Mouse (Mus musculus) forebrain, embryonic 13.5 days (tissue): ENCODE results near the gene Poc1a. TPM values are rescaled to one million over a fixed set of nuclear protein-coding genes. Genes with fewer than 3 reads are reported as not detected.

ENCODE experiments used
- ATAC-seq: fragments of 200-750 bp; cut with Nextera tagmentation; 2 replicates; pipeline ENCODE4 v1.8.0; 2017
- H3K27ac ChIP-seq: fragments of 300-500 bp; sonication (generic); 2 replicates; pipeline ENCODE4 v1.5.1; 2015; ENCODE audit warnings: inconsistent platforms, mild to moderate bottlenecking, moderate library complexity
- H3K27me3 ChIP-seq: fragments of 300-500 bp; sonication (generic); 2 replicates; pipeline ENCODE4 v1.6.1; 2015; ENCODE audit warnings: mild to moderate bottlenecking, inconsistent platforms
- H3K36me3 ChIP-seq: fragments of 300-500 bp; sonication (generic); 2 replicates; pipeline ENCODE4 v1.6.1; 2015; ENCODE audit warnings: mild to moderate bottlenecking, inconsistent platforms; ENCODE audit not compliant: poor library complexity, severe bottlenecking
- H3K4me1 ChIP-seq: fragments of 300-500 bp; sonication (generic); 2 replicates; pipeline ENCODE4 v1.6.1; 2015; ENCODE audit warnings: inconsistent platforms
- H3K4me2 ChIP-seq: fragments of 300-500 bp; sonication (generic); 2 replicates; pipeline ENCODE4 v1.6.1; 2015; ENCODE audit warnings: inconsistent platforms, mild to moderate bottlenecking, moderate library complexity
- H3K4me3 ChIP-seq: fragments of 300-500 bp; sonication (generic); 2 replicates; pipeline ENCODE4 v1.5.1; 2015; ENCODE audit warnings: mild to moderate bottlenecking, inconsistent platforms
- H3K9ac ChIP-seq: fragments of 300-500 bp; sonication (generic); 2 replicates; pipeline ENCODE4 v1.6.1; 2015; ENCODE audit warnings: mild to moderate bottlenecking, inconsistent platforms
- H3K9me3 ChIP-seq: fragments of 300-500 bp; sonication (generic); replicated peaks from 2 replicates; pipeline ENCODE4 v1.6.1; 2016; ENCODE audit warnings: inconsistent platforms
- WGBS: fragments of 180-500 bp; shearing (Covaris S2); methylation state at CpG from one replicate; pipeline ENCODE4 v1.1.7; 2015; 5-methylcytosine and 5-hydroxymethylcytosine counted together
- polyA plus RNA-seq: library from polyadenylated mRNA; unstranded; fragments of >200 nt; fragmentation: Nextera tagmentation; extraction: Ambion mirVana; gene quantifications from 2 replicates; pipeline ENCODE4 v1.2.1, GENCODE M21; 2015

Poc1a gene
- 17.7 and 21.6 TPM in 2 replicates for polyA plus RNA-seq

- peak; percentile 97 for ATAC-seq
- H3K4me1 ChIP-seq = peaks cover 14% of the 10 kb centered on the region
- H3K9me3 ChIP-seq = no peaks in the 10 kb centered on the region
- peak within 1 kb of the TSS; percentile 63 for H3K4me3 ChIP-seq
- H3K9ac ChIP-seq = peak within 1 kb of the TSS; percentile 66
- no peaks in the 10 kb centered on the region for H3K27me3 ChIP-seq
- H3K27ac ChIP-seq = 0 out of 2 replicates have a peak within 1 kb of the TSS, but pooled peaks have one; percentile 5
- WGBS = under 1% methylated on average over 47 of the region's 47 CpGs
- H3K36me3 ChIP-seq = peaks cover 11% of the 10 kb centered on the region; the same call in 1 of the 2 replicates
- H3K4me2 ChIP-seq = peak within 1 kb of the TSS; percentile 86
These were observed at the start of gene Poc1a for GRCm38 (mm10) chr9:106280808-106281544. TSS of gene Poc1a (plus strand) at chr9:106281061.

GRCm38 (mm10) chr9:106231220-106231619 lies 49.6 kb upstream of the Poc1a start:
- 81% methylated on average over 7 of the region's 7 CpGs for WGBS
- Histone ChIP-seq H3K9ac (no peak overlapping the region), H3K9me3 (no peaks in the 10 kb centered on the region), H3K4me1 (peaks cover 4% of the 10 kb centered on the region), H3K4me2 (no peak overlapping the region), H3K27me3 (0 out of 2 replicates have a peak, but pooled peaks cover 3% of the 10 kb centered on the region), H3K36me3 (peaks cover 40% of the 10 kb centered on the region), H3K4me3 (no peak overlapping the region), H3K27ac (no peak overlapping the region)
- no peak for ATAC-seq

GRCm38 (mm10) chr9:106231816-106232215 lies 49.0 kb upstream of the Poc1a start:
- no peak overlapping the region for H3K4me3 ChIP-seq
- ATAC-seq = no peak
- no peak overlapping the region for H3K27ac ChIP-seq
- H3K36me3 ChIP-seq = peaks cover 46% of the 10 kb centered on the region
- no peaks in the 10 kb centered on the region for H3K27me3 ChIP-seq
- H3K4me2 ChIP-seq = no peak overlapping the region
- no peaks in the 10 kb centered on the region for H3K9me3 ChIP-seq
- WGBS = 90% methylated on average over 4 of the region's 4 CpGs
- H3K4me1 ChIP-seq = no peaks in the 10 kb centered on the region
- no peak overlapping the region for H3K9ac ChIP-seq

- H3K27ac ChIP-seq = no peak overlapping the region
- no peak for ATAC-seq
- H3K9ac ChIP-seq = no peak overlapping the region
- 88% methylated on average over 3 of the region's 3 CpGs for WGBS
- H3K27me3 ChIP-seq = no peaks in the 10 kb centered on the region
- H3K4me3 ChIP-seq = no peak overlapping the region
- no peak overlapping the region for H3K4me2 ChIP-seq
- H3K9me3 ChIP-seq = no peaks in the 10 kb centered on the region
- peaks cover 57% of the 10 kb centered on the region for H3K36me3 ChIP-seq
- H3K4me1 ChIP-seq = no peaks in the 10 kb centered on the region
These were observed 47.9 kb upstream of the Poc1a start for GRCm38 (mm10) chr9:106232956-106233355.

- H3K4me1 ChIP-seq = no peaks in the 10 kb centered on the region
- H3K9ac ChIP-seq = no peak overlapping the region
- peaks cover 67% of the 10 kb centered on the region for H3K36me3 ChIP-seq
- H3K27me3 ChIP-seq = no peaks in the 10 kb centered on the region
- 76% methylated on average over 6 of the region's 6 CpGs for WGBS
- H3K4me2 ChIP-seq = no peak overlapping the region
- H3K4me3 ChIP-seq = no peak overlapping the region
- no peaks in the 10 kb centered on the region for H3K9me3 ChIP-seq
- no peak overlapping the region for H3K27ac ChIP-seq
- no peak for ATAC-seq
These were observed 46.9 kb upstream of the Poc1a start for GRCm38 (mm10) chr9:106233953-106234352.

- Histone ChIP-seq H3K4me1 (no peaks in the 10 kb centered on the region), H3K27me3 (no peaks in the 10 kb centered on the region), H3K4me2 (no peak overlapping the region), H3K4me3 (no peak overlapping the region), H3K27ac (no peak overlapping the region), H3K9ac (no peak overlapping the region), H3K9me3 (no peaks in the 10 kb centered on the region), H3K36me3 (peaks cover 81% of the 10 kb centered on the region)
- ATAC-seq = no peak
- WGBS = 93% methylated on average over 23 of the region's 23 CpGs
These were observed 45.5 kb upstream of the Poc1a start for GRCm38 (mm10) chr9:106235194-106235830.

GRCm38 (mm10) chr9:106236156-106236817 lies 44.6 kb upstream of the Poc1a start:
- Histone ChIP-seq H3K9me3 (no peaks in the 10 kb centered on the region), H3K27ac (no peak overlapping the region), H3K4me3 (no peak overlapping the region), H3K36me3 (peaks cover 91% of the 10 kb centered on the region), H3K4me2 (no peak overlapping the region), H3K27me3 (no peaks in the 10 kb centered on the region), H3K9ac (no peak overlapping the region), H3K4me1 (no peaks in the 10 kb centered on the region)
- no peak for ATAC-seq
- WGBS = 93% methylated on average over 23 of the region's 23 CpGs

- Histone ChIP-seq H3K9ac (no peak overlapping the region), H3K36me3 (peaks cover 96% of the 10 kb centered on the region), H3K4me3 (no peak overlapping the region), H3K4me1 (no peaks in the 10 kb centered on the region), H3K27ac (no peak overlapping the region), H3K27me3 (no peaks in the 10 kb centered on the region), H3K4me2 (no peak overlapping the region), H3K9me3 (no peaks in the 10 kb centered on the region)
- 77% methylated on average over 3 of the region's 3 CpGs for WGBS
- ATAC-seq = no peak
These were observed 44.0 kb upstream of the Poc1a start for GRCm38 (mm10) chr9:106236818-106237211.

- Histone ChIP-seq H3K36me3 (peaks cover 100% of the 10 kb centered on the region), H3K9ac (no peak overlapping the region), H3K4me3 (no peak overlapping the region), H3K9me3 (no peaks in the 10 kb centered on the region), H3K27me3 (no peaks in the 10 kb centered on the region), H3K4me2 (no peak overlapping the region), H3K4me1 (no peaks in the 10 kb centered on the region), H3K27ac (no peak overlapping the region)
- no peak for ATAC-seq
- 84% methylated on average over 8 of the region's 8 CpGs for WGBS
These were observed 43.5 kb upstream of the Poc1a start for GRCm38 (mm10) chr9:106237401-106237800.

- no peak for ATAC-seq
- no peaks in the 10 kb centered on the region for H3K4me1 ChIP-seq
- H3K9me3 ChIP-seq = no peaks in the 10 kb centered on the region
- WGBS = 93% methylated on average over 10 of the region's 10 CpGs
- no peak overlapping the region for H3K4me2 ChIP-seq
- H3K27ac ChIP-seq = no peak overlapping the region
- peaks cover 100% of the 10 kb centered on the region for H3K36me3 ChIP-seq
- H3K27me3 ChIP-seq = no peaks in the 10 kb centered on the region
- no peak overlapping the region for H3K4me3 ChIP-seq
- no peak overlapping the region for H3K9ac ChIP-seq
These were observed 43.0 kb upstream of the Poc1a start for GRCm38 (mm10) chr9:106237878-106238277.

GRCm38 (mm10) chr9:106241541-106242164 lies 39.2 kb upstream of the Poc1a start:
- ATAC-seq = no peak
- Histone ChIP-seq H3K36me3 (peaks cover 77% of the 10 kb centered on the region), H3K27me3 (no peaks in the 10 kb centered on the region), H3K27ac (no peak overlapping the region), H3K9ac (no peak overlapping the region), H3K4me1 (peaks cover 7% of the 10 kb centered on the region), H3K4me3 (no peak overlapping the region), H3K9me3 (no peaks in the 10 kb centered on the region), H3K4me2 (no peak overlapping the region)
- WGBS = 93% methylated on average over 10 of the region's 10 CpGs
